Mouse (Mus musculus) hindbrain, embryonic 11.5 days (tissue): Measurements from ENCODE around the gene Gm49368. TPM values are rescaled to one million over a fixed set of nuclear protein-coding genes. Genes with fewer than 3 reads are reported as not detected.
"Not testable (repeated sequence)": the region's sequence is repeated elsewhere in the genome, so short reads cannot be mapped to it uniquely, and the experiment has no call there.

Experiments used
- ATAC-seq: fragments of 200-750 bp; cut with Nextera tagmentation; 2 replicates; pipeline ENCODE4 v1.8.0; 2017; ENCODE audit warnings: mild to moderate bottlenecking, moderate TSS enrichment, moderate library complexity; ENCODE audit not compliant: low FRiP score
- DNase-seq: peaks from one replicate; pipeline ENCODE4 v3.0.0-alpha.2; 2015; ENCODE audit warnings: low spot score
- H3K27ac ChIP-seq: fragments of 300-500 bp; sonication (generic); 2 replicates; pipeline ENCODE4 v1.5.1; 2014; ENCODE audit warnings: mild to moderate bottlenecking, low read depth, low read length
- H3K27me3 ChIP-seq: fragments of 300-500 bp; sonication (generic); 2 replicates; pipeline ENCODE4 v1.6.1; 2014; ENCODE audit warnings: mild to moderate bottlenecking, low read length, moderate library complexity, mixed read lengths; ENCODE audit not compliant: control insufficient read depth, insufficient read depth
- H3K36me3 ChIP-seq: fragments of 300-500 bp; sonication (generic); 2 replicates; pipeline ENCODE4 v1.6.1; 2014; ENCODE audit warnings: mild to moderate bottlenecking, low read length, moderate library complexity, mixed read lengths; ENCODE audit not compliant: control insufficient read depth, insufficient read depth
- H3K4me1 ChIP-seq: fragments of 300-500 bp; sonication (generic); replicated peaks from 2 replicates; pipeline ENCODE4 v1.6.1; 2014; ENCODE audit warnings: low read length, mixed read lengths; ENCODE audit not compliant: control insufficient read depth, insufficient read depth
- H3K4me2 ChIP-seq: fragments of 300-500 bp; sonication (generic); replicated peaks from 2 replicates; pipeline ENCODE4 v1.6.1; 2014; ENCODE audit warnings: mild to moderate bottlenecking, low read depth, low read length
- H3K4me3 ChIP-seq: fragments of 300-500 bp; sonication (generic); 2 replicates; pipeline ENCODE4 v1.5.1; 2014; ENCODE audit warnings: low read depth, low read length
- H3K9ac ChIP-seq: fragments of 300-500 bp; sonication (generic); 2 replicates; pipeline ENCODE4 v1.6.1; 2014; ENCODE audit warnings: low read depth, low read length
- H3K9me3 ChIP-seq: fragments of 300-500 bp; sonication (generic); 2 replicates; pipeline ENCODE4 v1.6.1; 2016; ENCODE audit warnings: low read length; ENCODE audit not compliant: control insufficient read depth
- WGBS: fragments of 180-500 bp; shearing (Covaris S2); extraction: QIAGEN DNeasy Blood & Tissue Kit; methylation state at CpG from one replicate; pipeline ENCODE4 v1.1.7; 2014; 5-methylcytosine and 5-hydroxymethylcytosine counted together
- polyA plus RNA-seq: library from polyadenylated mRNA; unstranded; fragments of >200 nt; fragmentation: Nextera tagmentation; extraction: Ambion mirVana; gene quantifications from 2 replicates; pipeline ENCODE4 v1.2.1, GENCODE M21; 2014

Gene Gm49368
- polyA plus RNA-seq, 1 experiment from 2014 or later = not detected

DNA sequence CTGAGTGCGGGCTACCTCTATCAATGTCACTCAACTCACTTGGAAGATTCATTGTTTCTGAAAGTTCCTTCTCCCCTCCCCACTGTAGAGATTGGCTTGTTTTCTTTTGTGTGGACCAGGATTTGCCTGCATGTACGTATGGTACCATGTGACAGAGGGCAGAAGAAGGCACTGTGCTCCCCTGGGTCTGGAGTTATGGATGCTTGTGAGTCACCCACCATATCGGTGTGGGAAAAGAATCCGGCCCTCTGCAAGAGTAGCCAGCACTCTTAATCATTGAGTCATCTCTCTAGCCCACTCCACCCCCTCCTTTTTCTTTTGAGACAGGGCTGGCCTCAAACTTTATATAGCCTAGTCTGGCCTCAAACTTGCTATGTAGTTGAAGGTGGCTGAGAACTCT is 37.6 kb upstream of the Gm49368 start:
- no peaks in the 10 kb centered on the region for H3K4me1 ChIP-seq
- 88% methylated on average over 4 of the region's 4 CpGs for WGBS
- ATAC-seq = no peak
- no peak overlapping the region for H3K4me2 ChIP-seq
- H3K27me3 ChIP-seq = no peaks in the 10 kb centered on the region
- no peaks in the 10 kb centered on the region for H3K36me3 ChIP-seq
- no peak overlapping the region for H3K4me3 ChIP-seq
- no peak for DNase-seq
- no peaks in the 10 kb centered on the region for H3K9me3 ChIP-seq
- H3K9ac ChIP-seq = no peak overlapping the region
- no peak overlapping the region for H3K27ac ChIP-seq

DNA sequence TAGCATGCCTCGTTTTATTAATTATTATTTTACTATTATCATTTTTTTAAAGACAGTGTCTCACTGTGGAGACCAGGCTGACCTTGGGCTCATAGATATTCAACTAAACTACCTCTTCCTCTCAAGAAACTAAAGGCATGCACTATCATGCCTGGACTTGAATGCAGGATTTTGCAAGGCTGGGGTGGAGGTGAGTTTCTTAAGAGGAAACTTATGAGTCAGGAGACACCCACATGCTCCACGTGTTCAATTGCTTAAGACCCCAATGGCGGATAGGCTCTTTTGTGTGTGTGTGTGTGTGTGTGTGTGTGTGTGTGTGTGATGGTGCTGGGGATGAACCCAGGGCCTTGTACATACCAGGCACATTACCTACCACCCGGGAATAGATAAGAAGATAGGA is 37.1 kb upstream of the Gm49368 start:
- Histone ChIP-seq H3K4me1 (no peaks in the 10 kb centered on the region), H3K4me3 (no peak overlapping the region), H3K27ac (no peak overlapping the region), H3K36me3 (no peaks in the 10 kb centered on the region), H3K27me3 (no peaks in the 10 kb centered on the region), H3K9ac (no peak overlapping the region), H3K9me3 (no peaks in the 10 kb centered on the region), H3K4me2 (no peak overlapping the region)
- DNase-seq (no peak), ATAC-seq (no peak)
- 86% methylated on average over 4 of the region's 4 CpGs for WGBS

DNA sequence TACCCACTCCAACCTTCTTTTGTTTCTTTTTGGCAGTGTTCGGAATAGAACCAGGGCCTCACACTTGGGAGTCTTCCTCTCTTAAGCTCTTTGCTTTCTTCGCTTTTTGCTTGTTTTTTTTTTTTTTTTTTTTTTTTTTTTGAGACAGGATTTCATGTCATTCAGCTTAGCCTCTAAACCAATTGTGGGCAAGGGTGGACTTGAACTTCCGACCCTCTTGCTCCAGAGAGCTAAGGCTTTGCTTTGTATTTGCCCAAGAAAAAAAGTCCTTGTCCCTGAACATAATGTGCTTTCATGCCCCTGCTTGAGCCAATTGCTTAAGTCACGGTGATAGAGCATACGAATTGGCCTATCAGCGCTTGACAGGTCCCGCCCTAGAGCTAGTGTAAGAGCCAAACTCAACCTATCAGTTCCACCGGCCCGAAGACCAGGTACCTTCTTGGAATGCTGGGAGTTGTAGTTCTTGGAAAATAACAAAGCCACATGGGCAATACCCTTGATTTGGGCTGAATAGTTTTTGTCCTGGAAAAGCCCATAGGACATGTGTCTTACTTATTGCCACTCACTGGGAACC is 31.0 kb upstream of the Gm49368 start:
- H3K4me1 ChIP-seq = no peaks in the 10 kb centered on the region
- H3K9ac ChIP-seq = no peak overlapping the region
- DNase-seq (peak; percentile 43), ATAC-seq (no peak)
- no peak overlapping the region for H3K4me2 ChIP-seq
- no peak overlapping the region for H3K27ac ChIP-seq
- no peaks in the 10 kb centered on the region for H3K36me3 ChIP-seq
- 38% methylated on average over 9 of the region's 9 CpGs for WGBS
- no peaks in the 10 kb centered on the region for H3K9me3 ChIP-seq
- no peaks in the 10 kb centered on the region for H3K27me3 ChIP-seq
- no peak overlapping the region for H3K4me3 ChIP-seq

DNA sequence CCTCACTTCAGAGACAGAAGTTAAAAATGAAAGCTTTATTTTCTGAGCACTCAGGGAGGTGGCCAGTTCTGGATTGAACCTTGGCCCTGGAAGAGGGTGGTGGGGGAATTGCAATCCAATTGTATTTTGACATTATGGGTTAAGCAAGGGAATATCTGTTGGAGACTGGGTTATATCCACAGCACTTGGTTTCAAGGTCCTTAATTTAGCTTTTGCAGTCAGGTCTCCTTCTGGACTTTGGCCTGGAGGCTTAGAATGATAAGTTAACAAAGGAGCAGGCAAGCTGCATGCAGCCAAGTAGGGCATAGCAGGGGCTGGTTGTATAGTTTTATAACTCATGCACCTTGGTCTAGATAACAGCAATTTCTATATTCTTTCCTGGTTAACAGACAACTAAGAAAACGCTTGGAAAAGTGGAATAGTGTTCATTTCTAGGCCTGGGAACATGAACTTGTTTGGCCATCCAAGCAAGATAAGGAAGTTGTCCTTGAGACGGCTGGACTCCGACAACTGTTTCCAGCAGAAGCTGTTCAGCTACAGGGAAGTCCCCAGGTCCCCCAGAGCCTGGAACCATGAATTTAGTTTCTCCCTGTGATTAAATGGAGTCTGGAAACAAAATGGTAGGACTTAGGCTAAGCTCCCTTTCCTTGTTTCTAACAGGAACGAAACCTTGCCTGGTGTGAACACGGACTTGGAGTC is 30.0 kb upstream of the Gm49368 start:
- no peak for DNase-seq
- H3K27me3 ChIP-seq = no peaks in the 10 kb centered on the region
- H3K4me2 ChIP-seq = no peak overlapping the region
- H3K9ac ChIP-seq = no peak overlapping the region
- ATAC-seq = no peak
- H3K4me1 ChIP-seq = no peaks in the 10 kb centered on the region
- no peaks in the 10 kb centered on the region for H3K9me3 ChIP-seq
- H3K4me3 ChIP-seq = no peak overlapping the region
- WGBS = 85% methylated on average over 5 of the region's 5 CpGs
- H3K27ac ChIP-seq = no peak overlapping the region
- H3K36me3 ChIP-seq = no peaks in the 10 kb centered on the region

DNA sequence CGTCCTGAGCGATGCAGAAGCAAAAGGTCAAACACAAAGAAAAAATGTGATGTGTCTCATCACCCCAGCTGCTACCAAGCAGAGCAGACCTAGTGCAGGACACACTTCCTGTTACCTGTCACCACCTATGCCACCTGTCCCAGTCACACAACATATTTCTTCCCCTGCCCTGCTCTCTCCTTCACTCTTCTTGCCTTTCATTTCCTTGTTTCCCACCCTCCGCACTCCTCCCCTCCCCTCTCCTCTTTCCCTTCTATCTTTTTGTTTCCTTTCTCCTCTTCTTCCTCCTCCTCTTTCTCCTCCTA is 29.5 kb upstream of the Gm49368 start:
- no peaks in the 10 kb centered on the region for H3K4me1 ChIP-seq
- H3K4me2 ChIP-seq = no peak overlapping the region
- 89% methylated on average over 3 of the region's 3 CpGs for WGBS
- no peak overlapping the region for H3K27ac ChIP-seq
- ATAC-seq = no peak
- no peaks in the 10 kb centered on the region for H3K9me3 ChIP-seq
- no peak overlapping the region for H3K9ac ChIP-seq
- no peaks in the 10 kb centered on the region for H3K27me3 ChIP-seq
- no peak for DNase-seq
- H3K4me3 ChIP-seq = no peak overlapping the region
- no peaks in the 10 kb centered on the region for H3K36me3 ChIP-seq

DNA sequence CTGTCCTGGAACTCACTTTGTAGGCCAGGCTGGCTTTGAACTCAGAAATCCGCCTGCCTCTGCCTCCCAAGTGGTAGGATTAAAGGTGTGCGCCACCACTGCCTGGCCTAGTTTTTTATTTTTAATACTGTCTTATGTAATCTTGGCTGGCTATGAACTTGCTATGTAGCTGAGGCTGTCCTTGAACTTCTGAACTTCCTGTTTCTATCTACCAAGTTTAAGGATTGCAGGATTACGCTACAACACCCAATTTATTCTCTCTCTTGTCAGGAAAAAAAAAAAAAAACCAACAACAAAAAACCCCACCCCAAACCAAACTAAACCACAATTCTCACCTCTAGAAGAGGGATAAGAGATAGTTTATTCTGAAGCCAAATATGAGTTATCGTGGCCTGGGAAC is 28.9 kb upstream of the Gm49368 start:
- 94% methylated on average over 4 of the region's 4 CpGs for WGBS
- Histone ChIP-seq H3K4me1 (no peaks in the 10 kb centered on the region), H3K36me3 (no peaks in the 10 kb centered on the region), H3K4me2 (no peak overlapping the region), H3K27ac (no peak overlapping the region), H3K4me3 (no peak overlapping the region), H3K27me3 (no peaks in the 10 kb centered on the region), H3K9me3 (no peaks in the 10 kb centered on the region), H3K9ac (no peak overlapping the region)
- ATAC-seq (no peak), DNase-seq (no peak)

DNA sequence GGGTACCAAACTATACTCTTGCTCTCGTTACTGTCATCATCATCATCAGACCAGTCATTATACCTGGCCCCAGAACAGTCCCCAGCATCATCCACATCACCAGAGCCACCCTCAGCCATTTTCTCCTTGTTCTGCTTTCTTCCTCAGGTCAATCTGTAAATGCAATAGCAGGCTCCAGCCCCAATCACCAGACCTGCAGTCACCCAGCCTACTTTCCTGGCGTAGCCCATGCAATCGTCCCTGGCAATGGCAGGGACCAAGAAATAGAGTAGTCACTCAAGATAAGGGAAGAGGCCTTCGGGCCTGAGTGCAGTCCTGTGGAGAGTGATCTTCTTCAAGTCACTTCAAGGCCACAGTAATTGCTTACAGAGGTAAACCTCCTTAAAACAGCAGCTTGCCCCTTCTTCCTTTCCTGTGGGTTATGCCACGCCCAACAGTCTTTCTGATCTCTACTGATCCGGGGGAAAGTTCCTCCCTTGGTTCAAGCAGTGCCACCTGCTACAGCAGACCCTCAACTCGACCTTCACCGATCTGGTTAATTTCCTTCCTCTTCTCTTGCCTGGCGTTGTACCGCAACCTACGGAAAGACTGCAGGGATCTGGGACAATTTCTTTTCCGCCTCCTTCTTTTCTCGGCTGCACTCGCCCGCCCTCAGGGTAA is 20.2 kb upstream of the Gm49368 start:
- H3K4me1 ChIP-seq, DNase-seq, H3K36me3 ChIP-seq, H3K9ac ChIP-seq, H3K9me3 ChIP-seq, H3K27ac ChIP-seq, H3K27me3 ChIP-seq, H3K4me2 ChIP-seq, H3K4me3 ChIP-seq, ATAC-seq: not testable (repeated sequence)
- 90% methylated on average over 15 of the region's 15 CpGs for WGBS

DNA sequence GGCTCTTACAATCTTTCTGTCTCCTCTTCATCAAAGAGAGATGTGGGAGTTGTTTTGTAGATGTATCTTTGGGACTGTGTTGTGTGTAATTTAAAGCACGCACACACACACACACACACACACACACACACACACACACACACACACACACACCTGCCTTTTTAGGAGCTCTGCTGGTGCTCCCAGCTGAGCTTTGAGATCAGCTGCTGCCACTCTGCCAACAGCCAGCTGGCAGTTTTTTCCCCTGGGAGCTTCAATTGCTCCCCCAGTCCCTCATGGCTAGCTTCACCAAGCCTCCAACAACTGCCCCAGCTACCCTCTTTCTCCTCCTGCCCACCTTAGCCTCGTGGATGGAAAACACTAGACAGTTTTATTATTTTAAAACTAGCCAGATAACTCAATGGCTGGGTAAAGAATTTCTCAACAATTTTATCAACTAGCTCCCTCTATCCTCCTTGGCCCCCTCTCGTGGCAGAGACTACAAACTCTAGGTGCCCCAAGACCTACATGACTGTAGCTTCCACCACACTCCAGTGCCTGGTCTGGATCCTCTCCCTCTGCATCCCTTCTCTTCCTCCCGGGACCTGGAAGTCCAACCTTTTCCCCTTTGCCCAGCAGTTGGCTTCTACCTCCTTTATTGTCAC is 18.2 kb upstream of the Gm49368 start:
- Histone ChIP-seq H3K4me1 (no peaks in the 10 kb centered on the region), H3K4me3 (no peak overlapping the region), H3K27me3 (no peaks in the 10 kb centered on the region), H3K9me3 (no peaks in the 10 kb centered on the region), H3K36me3 (no peaks in the 10 kb centered on the region), H3K27ac (no peak overlapping the region), H3K4me2 (no peak overlapping the region), H3K9ac (no peak overlapping the region)
- DNase-seq (no peak), ATAC-seq (no peak)
- 89% methylated on average over 4 of the region's 4 CpGs for WGBS

DNA sequence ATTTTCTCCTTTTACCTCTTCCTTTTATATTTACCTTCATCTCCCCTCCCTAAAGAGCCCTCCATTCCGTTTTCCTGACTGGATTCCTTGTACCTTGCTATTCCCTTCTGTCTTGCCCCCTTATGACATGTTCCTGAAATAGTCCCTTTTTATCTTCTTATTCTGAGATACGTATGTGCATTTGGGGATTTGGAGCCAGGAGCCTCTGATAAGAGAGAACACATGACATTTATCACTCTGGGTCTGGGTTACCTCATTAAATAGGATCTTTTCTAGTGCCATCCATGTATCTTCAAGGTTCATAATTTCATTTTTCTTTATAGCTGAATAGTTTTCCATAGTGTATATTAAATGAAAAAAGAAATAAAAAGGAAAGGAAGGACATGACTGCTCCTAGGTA is 16.8 kb upstream of the Gm49368 start:
- no peak overlapping the region for H3K27ac ChIP-seq
- no peaks in the 10 kb centered on the region for H3K9me3 ChIP-seq
- ATAC-seq (no peak), DNase-seq (no peak)
- H3K27me3 ChIP-seq = no peaks in the 10 kb centered on the region
- WGBS = 79% methylated on average over 2 of the region's 2 CpGs
- no peak overlapping the region for H3K4me3 ChIP-seq
- H3K36me3 ChIP-seq = no peaks in the 10 kb centered on the region
- no peak overlapping the region for H3K4me2 ChIP-seq
- H3K9ac ChIP-seq = no peak overlapping the region
- no peaks in the 10 kb centered on the region for H3K4me1 ChIP-seq
